Comparison of ENCODE assay signal across 33 mouse cellular contexts in genomic region chr7:120943936-120944509, GRCm38 (mm10). TPM values are rescaled to one million over a fixed set of nuclear protein-coding genes. Genes with fewer than 3 reads are reported as not detected.
DNase-seq lines count a peak whose midpoint lies in the region; ATAC-seq lines count a peak whose summit lies in the region.
"Had no signal": no experiment of that assay in that cellular context is flagged by ENCODE, and none has a peak within 500 bp of the region (broad histone marks: within the 10 kb centered on the region; RNA-seq: fewer than 3 reads in every experiment).

No protein-coding gene starts in this region.

- H3K4me3 ChIP-seq in kidney, embryonic 14.5 days (ENCODE audit: low read length): no peak overlapping the region
- no peak overlapping the region for H3K4me3 ChIP-seq in kidney, embryonic 16.5 days (ENCODE audit: low read length)
- H3K4me3 ChIP-seq: forebrain, embryonic 15.5 days; gastrocnemius, adult 2 months; limb, embryonic 10.5 days; limb, embryonic 15.5 days; liver, embryonic 13.5 days had no signal

- DNase-seq in kidney, adult 11 months: peak; percentile 45
- peak; percentile 20 for DNase-seq in Muller cell, postnatal 12 days (ENCODE audit: inconsistent ontology term)
- peak; percentile 43 to 65 for DNase-seq in adrenal gland, postnatal 36 days
- no peak for DNase-seq in lung, postnatal 36 days
- DNase-seq in urinary bladder, postnatal 10 days (ENCODE audit: low spot score): no peak
- DNase-seq: cerebellum, adult 11 months; cerebellum, adult 9-10 months; cerebellum, postnatal 36 days; gastrocnemius, adult 2 months; heart, postnatal 14 days; layer of hippocampus, adult 9-11 months; liver, embryonic 13.5 days; lung, adult 18-20 months; midbrain, embryonic 14.5 days; thymus, postnatal 4 days had no signal

- H3K4me2 ChIP-seq in kidney, embryonic 14.5 days (replicated peaks; ENCODE audit: low read depth, low read length): no peak overlapping the region
- H3K4me2 ChIP-seq in kidney, embryonic 16.5 days (replicated peaks; ENCODE audit: low read depth, low read length): no peak overlapping the region
- H3K4me2 ChIP-seq: forebrain, embryonic 15.5 days; limb, embryonic 15.5 days; liver, embryonic 13.5 days had no signal

- no peaks in the 10 kb centered on the region for H3K9me3 ChIP-seq in kidney, embryonic 14.5 days (ENCODE audit: control insufficient read depth, low read length)
- no peaks in the 10 kb centered on the region for H3K9me3 ChIP-seq in kidney, embryonic 16.5 days (ENCODE audit: low read length)
- H3K9me3 ChIP-seq: forebrain, embryonic 15.5 days; limb, embryonic 10.5 days; limb, embryonic 15.5 days; liver, embryonic 13.5 days had no signal

- H3K9ac ChIP-seq in kidney, embryonic 14.5 days (ENCODE audit: low read depth, low read length): no peak overlapping the region
- H3K9ac ChIP-seq in kidney, embryonic 16.5 days (replicated peaks; ENCODE audit: low read length): no peak overlapping the region
- H3K9ac ChIP-seq: forebrain, embryonic 15.5 days; limb, embryonic 15.5 days; liver, embryonic 13.5 days had no signal

- no peaks in the 10 kb centered on the region for H3K27me3 ChIP-seq in kidney, embryonic 14.5 days (ENCODE audit: control insufficient read depth, insufficient read depth, low read length)
- H3K27me3 ChIP-seq in kidney, embryonic 16.5 days (ENCODE audit: insufficient read depth, low read length): no peaks in the 10 kb centered on the region
- H3K27me3 ChIP-seq: CH12.LX; forebrain, embryonic 15.5 days; limb, embryonic 15.5 days; liver, embryonic 13.5 days had no signal

- no peaks in the 10 kb centered on the region for H3K4me1 ChIP-seq in kidney, embryonic 14.5 days (ENCODE audit: control insufficient read depth, insufficient read depth, low read length)
- no peaks in the 10 kb centered on the region for H3K4me1 ChIP-seq in kidney, embryonic 16.5 days (ENCODE audit: insufficient read depth, low read length)
- H3K4me1 ChIP-seq: forebrain, embryonic 15.5 days; limb, embryonic 10.5 days; liver, embryonic 13.5 days had no signal

- ATAC-seq in kidney, embryonic 14.5 days (ENCODE audit: low FRiP score, low TSS enrichment): no peak
- ATAC-seq in kidney, embryonic 16.5 days (ENCODE audit: low FRiP score, low TSS enrichment): peak; percentile 73
- no peak for ATAC-seq in erythroid progenitor cell, adult 5-6 weeks (replicated peaks; ENCODE audit: low FRiP score, poor library complexity, severe bottlenecking)
- ATAC-seq: forebrain, embryonic 15.5 days; hindbrain, embryonic 16.5 days; lung, postnatal 0 days had no signal

- peaks cover 79% of the 10 kb centered on the region for H3K36me3 ChIP-seq in kidney, embryonic 14.5 days (ENCODE audit: control insufficient read depth, insufficient read depth, low read length)
- peaks cover 53% of the 10 kb centered on the region for H3K36me3 ChIP-seq in kidney, embryonic 16.5 days (ENCODE audit: insufficient read depth, low read length)

- WGBS in kidney, embryonic 14.5 days: 62% methylated on average over 7 of the region's 8 CpGs
- 68% methylated on average over 7 of the region's 8 CpGs for WGBS in kidney, embryonic 16.5 days

- no peak overlapping the region for H3K27ac ChIP-seq in kidney, embryonic 14.5 days (ENCODE audit: low read depth, low read length)
- H3K27ac ChIP-seq in kidney, embryonic 16.5 days (ENCODE audit: low read length): no peak overlapping the region
- H3K27ac ChIP-seq: forebrain, embryonic 15.5 days; gastrocnemius, adult 2 months; limb, embryonic 10.5 days; limb, embryonic 15.5 days; liver, embryonic 13.5 days; macrophage had no signal

RNA-seq across cellular contexts. Expression of gene Polr3e, which starts 26.5 kb away (rescaled TPM):
- 25.6 and 31.2 TPM in 2 replicates for polyA plus RNA-seq in kidney, embryonic 14.5 days (2014; fragmentation: Nextera tagmentation; extraction: Ambion mirVana)
- 10 to 100 TPM; 23.1 to 25.9 TPM for total RNA-seq in adrenal gland, postnatal 36 days (2021)
- 45.6 and 46.4 TPM in 2 replicates for polyA plus RNA-seq in kidney, embryonic 16.5 days (2015; fragmentation: Nextera tagmentation; extraction: Ambion mirVana)
- total RNA-seq in erythroid progenitor cell, adult 5-6 weeks (2015; ENCODE audit: low replicate concordance): 0.42 and 1.4 TPM in 2 replicates
- 2.3 and 3.0 TPM in 2 replicates for total RNA-seq in erythroid progenitor cell, adult 5-6 weeks (2017; ENCODE audit: low replicate concordance)

RNA-seq across cellular contexts. Expression of gene Cdr2, which starts 38.1 kb away (rescaled TPM):
- 10.1 and 13.1 TPM in 2 replicates for polyA plus RNA-seq in kidney, embryonic 14.5 days (2014; fragmentation: Nextera tagmentation; extraction: Ambion mirVana)
- 10 to 100 TPM in 1 of 2 experiments, 1 to 10 TPM in 1; 4.9 to 15.0 TPM for total RNA-seq in adrenal gland, postnatal 36 days (2021)
- 10.4 and 11.1 TPM in 2 replicates for polyA plus RNA-seq in kidney, embryonic 16.5 days (2015; fragmentation: Nextera tagmentation; extraction: Ambion mirVana)
- total RNA-seq in erythroid progenitor cell, adult 5-6 weeks (2015; ENCODE audit: low replicate concordance): 226 and 240 TPM in 2 replicates
- total RNA-seq in erythroid progenitor cell, adult 5-6 weeks (2017; ENCODE audit: low replicate concordance): 362 and 391 TPM in 2 replicates

RNA-seq across cellular contexts. Expression of gene Mfsd13b, which starts 38.3 kb away (rescaled TPM):
- not detected in 2 replicates for polyA plus RNA-seq in kidney, embryonic 14.5 days (2014; fragmentation: Nextera tagmentation; extraction: Ambion mirVana)
- total RNA-seq in adrenal gland, postnatal 36 days (2021): not detected
- polyA plus RNA-seq in kidney, embryonic 16.5 days (2015; fragmentation: Nextera tagmentation; extraction: Ambion mirVana): 0.24 TPM in 1 of 2 replicates, not detected in the other
- total RNA-seq in erythroid progenitor cell, adult 5-6 weeks (2015; ENCODE audit: low replicate concordance): not detected in 2 replicates
- total RNA-seq in erythroid progenitor cell, adult 5-6 weeks (2017; ENCODE audit: low replicate concordance): not detected in 2 replicates
- total RNA-seq: CH12.LX; ES-E14; gastrocnemius, adult 2 months; gastrocnemius, postnatal 4 days; heart, adult 8-10 months; heart, postnatal 14 days; monocyte, adult 5-6 weeks had no signal
- polyA plus RNA-seq: C2C12; embryonic facial prominence, embryonic 11.5 days; hindbrain, embryonic 16.5 days; liver, embryonic 13.5 days; midbrain, embryonic 14.5 days; neural tube, embryonic 14.5 days; stomach, embryonic 14.5 days had no signal

Comparison
In these comparisons a context has a peak if more than half of its experiments do, and no peak if none do; other contexts are left out.
1. DNase-seq: peak in kidney, adult 11 months (single experiment), Muller cell, postnatal 12 days (single experiment) and adrenal gland, postnatal 36 days (2 of 2); none in lung, postnatal 36 days (single experiment) and urinary bladder, postnatal 10 days (single experiment).
2. RNA of gene Polr3e, which starts 26.5 kb away (total RNA-seq): 23.1 to 25.9 TPM in adrenal gland, postnatal 36 days; 0.42 to 3.0 TPM in erythroid progenitor cell, adult 5-6 weeks; every median in the first group is over 4 times any median in the second.
3. RNA of gene Cdr2, which starts 38.1 kb away (total RNA-seq): 226 to 391 TPM in erythroid progenitor cell, adult 5-6 weeks; 4.9 to 15.0 TPM in adrenal gland, postnatal 36 days; every median in the first group is over 10 times any median in the second.